Mouse (Mus musculus) kidney, adult 8-10 months (tissue): ENCODE results near the gene Rapgef4.
A peak's percentile ranks its signal among the peaks of the same experiment; 100 is the strongest.
"Not testable (repeated sequence)": the region's sequence is repeated elsewhere in the genome, so short reads cannot be mapped to it uniquely, and the experiment has no call there.

ENCODE experiments used
- DNase-seq, 2 experiments: peaks; one replicate each; pipeline ENCODE4 v3.0.0; 2022

The Rapgef4 gene

DNA sequence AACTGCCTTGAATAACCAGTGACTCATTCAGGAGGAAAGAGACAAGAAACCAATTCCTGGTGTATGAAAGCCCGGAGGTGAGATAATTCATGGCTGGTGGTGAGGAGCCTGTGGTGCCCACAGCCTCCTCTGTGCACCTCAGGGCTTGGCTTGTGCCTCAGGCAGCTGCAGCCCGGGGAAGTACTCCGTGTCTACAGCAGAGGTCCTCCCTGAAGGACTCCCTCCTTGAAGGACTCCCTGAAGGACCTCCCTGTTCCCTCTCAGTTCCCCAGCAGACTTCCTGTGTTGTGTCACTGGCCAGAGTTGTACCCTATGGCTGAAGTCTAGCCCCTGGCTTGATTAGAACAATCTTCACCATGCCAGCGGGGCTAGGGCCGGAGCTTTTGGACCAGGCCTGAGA is 50.7 kb downstream of the Rapgef4 start:
- DNase-seq = no peak

GRCm38 (mm10) chr2:72035616-72036015 is 54.6 kb downstream of the Rapgef4 start:
- peak in 1 of 2 experiments; percentile 22 for DNase-seq

DNA sequence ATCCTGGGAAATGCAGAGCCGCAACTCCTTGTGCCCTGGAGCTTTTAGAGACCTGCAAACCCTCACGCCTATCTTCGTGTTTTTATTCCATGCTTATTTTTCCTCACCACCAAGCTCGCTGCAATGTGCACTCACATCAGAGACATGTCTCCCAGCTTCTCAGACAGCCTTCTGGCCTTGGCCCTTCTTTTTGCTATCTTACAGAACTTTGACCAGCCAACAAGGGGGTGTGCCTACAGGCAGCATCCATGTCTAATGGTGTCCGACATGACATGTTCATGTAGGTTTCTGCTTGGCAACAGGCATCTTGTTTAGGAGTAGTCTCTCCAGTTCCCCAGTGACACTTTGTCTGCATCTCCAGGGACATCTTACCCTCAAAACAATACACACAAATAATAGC is 56.3 kb downstream of the Rapgef4 start:
- DNase-seq = no peak

- peak; percentile 59 to 80 for DNase-seq
Observed at GRCm38 (mm10) chr2:72038235-72038634, 57.2 kb downstream of the Rapgef4 start.

GRCm38 (mm10) chr2:72038651-72039251 is 57.7 kb downstream of the Rapgef4 start:
- peak in 1 of 2 experiments; percentile 9 for DNase-seq

DNA sequence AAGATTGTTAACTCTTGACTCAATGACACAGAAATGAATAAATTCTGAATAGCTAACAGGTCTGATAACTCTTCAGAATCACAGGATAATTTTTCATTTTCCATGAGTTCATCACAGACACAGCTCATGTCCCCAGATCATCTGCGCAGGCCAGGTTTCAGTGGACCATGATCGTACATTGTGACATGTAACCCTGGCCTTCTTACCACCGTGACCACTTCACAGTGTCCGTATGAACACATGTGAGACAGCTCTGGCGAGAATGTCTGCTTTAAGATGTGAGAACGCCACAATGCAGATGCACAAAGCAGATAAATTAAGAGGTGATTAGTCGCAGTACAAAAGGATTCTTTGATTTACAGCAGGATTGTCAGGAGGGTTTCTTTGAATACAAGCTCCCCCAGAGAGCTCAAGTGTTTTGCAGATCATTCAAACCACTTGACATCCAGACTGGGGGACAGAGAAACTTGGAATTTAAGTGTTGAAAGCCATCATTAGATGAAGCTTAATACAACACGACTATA is 58.5 kb downstream of the Rapgef4 start:
- no peak for DNase-seq

DNA sequence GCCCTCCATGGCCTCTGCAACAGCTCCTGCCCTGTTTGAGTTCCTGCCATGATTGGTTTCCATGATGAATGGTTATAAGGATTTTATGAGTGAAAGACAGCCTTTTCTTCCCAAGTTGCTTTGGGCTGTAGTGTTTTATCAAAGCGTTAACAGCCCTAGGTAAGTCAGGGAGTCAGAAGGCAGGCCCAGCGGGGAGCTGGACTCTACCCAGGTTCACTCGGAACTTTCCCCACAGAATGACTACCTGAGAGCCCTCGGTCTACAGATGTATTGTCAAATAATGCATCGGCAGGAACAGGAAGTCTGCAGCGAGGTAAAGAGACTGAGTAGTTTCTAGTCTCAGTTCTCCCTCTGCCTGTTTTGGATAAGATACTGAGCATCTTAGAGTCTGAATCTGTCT is 60.0 kb downstream of the Rapgef4 start:
- no peak for DNase-seq

DNA sequence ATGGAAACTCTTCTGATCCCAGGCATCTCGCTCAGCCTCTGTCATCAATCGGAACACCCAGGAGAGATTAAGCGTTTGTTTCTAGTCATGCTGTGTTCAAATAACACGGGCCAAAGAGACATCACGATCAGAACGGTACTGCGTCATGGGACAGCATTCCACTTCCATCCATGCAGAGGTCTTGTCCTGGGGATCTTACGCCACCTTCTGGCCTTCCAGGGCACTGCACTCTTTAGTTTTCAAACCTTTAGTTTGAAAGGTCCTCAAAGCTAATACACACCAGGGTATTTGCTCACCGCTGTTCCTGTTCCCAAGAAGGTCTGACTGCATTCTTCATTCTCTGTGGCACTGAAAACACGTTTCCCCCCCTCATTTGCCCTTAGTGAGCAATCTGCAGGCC is 61.1 kb downstream of the Rapgef4 start:
- no peak for DNase-seq

DNA sequence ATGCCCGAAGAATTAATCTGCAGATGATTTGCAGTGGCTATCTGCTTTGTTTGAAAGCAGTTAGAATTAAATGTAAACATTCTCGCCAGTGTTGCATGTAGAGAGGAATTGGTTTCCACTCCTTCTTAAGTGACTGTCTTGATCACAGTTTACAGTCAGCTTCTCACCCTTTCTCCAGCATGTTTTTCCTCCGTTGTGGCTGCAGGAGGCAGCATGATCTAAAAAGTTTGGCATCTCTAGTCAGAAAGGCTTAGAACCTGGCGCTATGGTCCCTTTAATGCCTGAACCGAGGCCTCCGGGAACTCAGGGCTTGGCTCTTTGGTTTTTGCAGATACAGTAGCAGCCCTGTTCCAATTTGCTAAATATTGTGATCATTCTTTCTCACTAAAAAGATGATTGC is 63.2 kb downstream of the Rapgef4 start:
- DNase-seq = peak in 1 of 2 experiments; percentile 22

GRCm38 (mm10) chr2:72045024-72045423 is 64.0 kb downstream of the Rapgef4 start:
- DNase-seq = no peak

DNA sequence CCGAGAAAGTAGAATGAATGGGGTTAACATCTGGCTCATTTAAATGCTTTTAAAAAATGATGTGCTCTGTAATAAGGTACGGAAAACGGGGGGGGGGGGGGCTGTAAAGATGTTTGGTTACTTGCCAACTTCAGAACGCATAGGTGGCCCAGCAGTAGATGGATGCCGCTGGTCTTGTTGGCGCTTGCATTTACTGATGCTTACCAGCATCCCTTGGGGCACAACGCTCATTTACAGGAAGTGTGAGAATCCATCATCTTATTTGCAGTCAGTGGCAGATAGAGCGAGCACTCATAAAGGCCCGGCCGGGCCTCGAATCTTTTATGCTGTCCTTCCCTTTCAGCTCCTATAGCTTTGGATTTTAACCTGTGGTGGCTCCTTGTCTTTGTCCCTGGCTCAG is 64.6 kb downstream of the Rapgef4 start:
- DNase-seq = no peak

GRCm38 (mm10) chr2:72050451-72050850 is 69.4 kb downstream of the Rapgef4 start:
- no peak for DNase-seq

- peak; percentile 49 to 64 for DNase-seq
Observed at GRCm38 (mm10) chr2:72054280-72054679, 73.2 kb downstream of the Rapgef4 start.

DNA sequence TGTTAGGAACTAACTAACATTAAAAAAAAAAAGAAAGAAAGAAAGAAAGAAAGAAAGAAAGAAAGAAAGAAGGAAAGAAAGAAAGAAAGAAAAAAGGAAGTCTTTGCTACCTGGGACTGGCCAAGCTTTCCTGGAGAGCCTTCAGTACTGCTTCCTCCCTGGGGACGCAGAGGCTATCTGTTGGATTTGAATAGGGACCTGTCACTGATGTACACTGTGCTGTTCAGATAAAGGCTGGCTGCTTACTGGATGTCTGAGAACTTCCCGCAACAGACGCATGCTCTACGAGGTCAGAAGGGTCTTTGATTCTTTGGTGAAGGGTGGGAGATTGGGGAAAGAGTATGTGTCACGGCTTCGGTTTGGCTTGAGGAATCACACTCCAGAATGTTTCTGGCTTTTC is 73.7 kb downstream of the Rapgef4 start:
- peak in 1 of 2 experiments; percentile 24 for DNase-seq

DNA sequence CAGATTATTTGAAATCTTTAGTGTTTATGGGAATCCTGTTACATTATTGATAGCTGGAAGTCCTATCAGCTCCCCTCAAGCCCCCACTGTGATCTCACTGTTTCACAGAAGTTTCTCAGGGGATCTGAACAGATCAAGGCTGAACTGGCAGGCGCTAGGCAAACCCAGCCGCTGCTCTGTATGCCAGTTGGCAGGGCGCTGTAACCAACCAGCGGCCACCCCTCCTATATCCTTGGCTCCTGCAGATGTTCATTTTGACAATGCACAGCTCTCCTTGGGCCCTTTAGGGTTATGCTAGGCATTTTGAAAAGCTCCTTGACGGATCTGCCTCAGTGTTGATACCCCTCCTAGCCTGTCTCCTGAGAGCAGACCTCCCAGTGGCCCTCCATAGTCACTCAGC is 74.4 kb downstream of the Rapgef4 start:
- DNase-seq = no peak

DNA sequence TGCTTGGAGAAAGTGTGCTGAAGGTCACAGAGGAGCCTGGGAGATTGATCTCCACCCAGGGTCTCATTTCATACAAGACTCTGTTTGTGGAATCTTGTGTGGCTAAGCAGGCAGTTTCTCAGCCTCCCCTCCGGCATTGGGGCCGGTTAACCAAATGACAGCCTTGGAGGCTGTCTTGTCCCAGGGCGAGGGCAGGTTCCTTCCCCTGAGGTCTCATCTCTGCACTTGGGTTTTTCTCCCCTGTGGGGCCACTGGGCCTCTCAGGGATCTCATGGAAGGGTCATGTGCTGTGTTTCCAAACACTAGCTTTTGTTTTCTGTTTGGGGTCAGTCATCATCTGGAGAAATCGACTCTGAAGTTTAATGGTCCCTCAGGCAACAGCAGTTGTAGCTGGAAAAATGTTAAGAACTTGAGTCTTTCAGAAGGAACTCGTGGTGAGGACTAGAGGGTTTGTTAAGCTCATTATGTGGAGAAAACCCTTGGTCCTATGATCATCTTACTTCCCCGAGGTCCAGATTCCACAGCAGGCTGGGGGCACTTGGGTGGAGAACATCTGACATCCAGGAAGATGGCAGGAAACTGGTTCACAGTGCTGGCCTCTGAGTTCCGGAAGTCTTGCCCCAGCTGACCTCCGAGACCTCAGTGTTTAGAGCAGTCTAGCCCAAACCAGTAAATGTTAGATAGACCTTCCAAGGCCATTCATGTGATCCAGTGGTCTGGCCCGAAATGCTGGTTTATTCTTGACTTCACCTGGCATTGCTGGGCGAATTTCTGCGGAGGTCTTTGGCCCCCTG is 75.2 kb downstream of the Rapgef4 start:
- DNase-seq = peak; percentile 32 to 37

GRCm38 (mm10) chr2:72062931-72063330 is 81.9 kb downstream of the Rapgef4 start:
- no peak for DNase-seq

DNA sequence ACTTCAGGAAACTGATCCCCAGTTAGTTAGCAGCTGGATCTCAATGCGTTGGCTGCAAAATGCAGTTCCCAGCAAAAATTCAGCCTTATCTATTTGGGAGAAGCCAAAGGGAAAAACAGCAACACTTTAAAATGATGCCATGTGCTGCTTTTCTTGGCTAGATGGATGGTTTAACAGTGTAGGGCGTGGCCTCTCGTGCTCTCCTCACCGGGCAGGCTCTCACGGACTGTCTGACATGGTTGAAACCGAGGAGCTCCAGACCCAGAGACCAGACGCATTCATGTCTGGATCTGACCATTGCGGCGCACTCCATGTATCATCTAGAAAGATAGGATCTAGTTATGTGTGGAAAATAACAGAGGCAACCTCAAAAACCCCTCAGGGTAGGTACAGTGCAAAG is 87.5 kb downstream of the Rapgef4 start:
- no peak for DNase-seq

- peak; percentile 42 to 62 for DNase-seq
Observed at GRCm38 (mm10) chr2:72070086-72070485, 89.0 kb downstream of the Rapgef4 start.

- DNase-seq = not testable (repeated sequence)
Observed at GRCm38 (mm10) chr2:72073121-72073520, 92.1 kb downstream of the Rapgef4 start.

- no peak for DNase-seq
Observed at GRCm38 (mm10) chr2:72074999-72075561, 94.0 kb downstream of the Rapgef4 start.

GRCm38 (mm10) chr2:72077490-72078139 is 96.6 kb downstream of the Rapgef4 start:
- DNase-seq = no peak

- DNase-seq = no peak
Observed at GRCm38 (mm10) chr2:72078140-72078521, 97.1 kb downstream of the Rapgef4 start.
